Mouse (Mus musculus) olfactory bulb, adult 2 months (tissue): Measurements from ENCODE around the gene Nol4l.

Source experiments
- CTCF ChIP-seq: fragments of 200-500 bp; IDR thresholded peaks from 2 replicates; pipeline ENCODE4 v1.5.1; 2012; ENCODE audit warnings: low read depth, mild to moderate bottlenecking, low read length, moderate library complexity; ENCODE audit not compliant: insufficient read depth
- POLR2A ChIP-seq: fragments of 200-500 bp; IDR thresholded peaks from 2 replicates; pipeline ENCODE4 v1.6.1; 2012; ENCODE audit warnings: mild to moderate bottlenecking, low read depth, low read length, moderate library complexity; ENCODE audit not compliant: insufficient read depth

GRCm38 (mm10) chr2:153470983-153471382 lies 58.8 kb downstream of the Nol4l start:
- TF ChIP-seq CTCF (no peak), POLR2A (no peak)
